Mouse (Mus musculus) CH12.LX (cell line): ENCODE measurements around the gene Nsun3. TPM values are rescaled to one million over a fixed set of nuclear protein-coding genes. Genes with fewer than 3 reads are reported as not detected.

Experiments used
- DNase-seq: peaks from one replicate; pipeline ENCODE4 v3.0.0-alpha.2; 2013; ENCODE audit errors: extremely low read depth
- H3K27ac ChIP-seq: 2 replicates; pipeline ENCODE4 v1.5.1; 2012; ENCODE audit warnings: low read depth, mild to moderate bottlenecking, control low read depth, moderate library complexity; ENCODE audit not compliant: insufficient read depth
- H3K27me3 ChIP-seq: replicated peaks from 2 replicates; pipeline ENCODE3; 2012; ENCODE audit warnings: inconsistent platforms
- H3K36me3 ChIP-seq, 2 experiments: replicated peaks in 1 of 2; 2 replicates each; pipeline versions ENCODE3 to v1.6.1; 2012; ENCODE audit warnings: inconsistent platforms in 1 of 2, low read length in 1 of 2, mild to moderate bottlenecking in 1 of 2, mixed read lengths in 1 of 2, moderate library complexity in 1 of 2; ENCODE audit not compliant: control insufficient read depth in 1 of 2, insufficient read depth in 1 of 2
- H3K4me1 ChIP-seq, 2 experiments: 2 replicates each; pipeline ENCODE4 v1.6.1; 2012; ENCODE audit warnings: inconsistent platforms in 1 of 2, moderate library complexity in 1 of 2; ENCODE audit not compliant: insufficient read depth in 2 of 2, control insufficient read depth in 1 of 2
- H3K4me2 ChIP-seq: 2 replicates; pipeline ENCODE4 v1.6.1; 2012; ENCODE audit warnings: low read depth, mild to moderate bottlenecking, control low read depth; ENCODE audit not compliant: poor library complexity, insufficient read depth, severe bottlenecking
- H3K4me3 ChIP-seq, 3 experiments: fragments of 150-350 bp in 1 of 3; sonication (generic) in 1 of 3; replicated peaks in 1 of 3; 2 replicates each; pipeline versions ENCODE3 to v1.5.1; 2011 to 2012; ENCODE audit warnings: low read depth in 2 of 3, low read length in 2 of 3, mild to moderate bottlenecking in 2 of 3, moderate library complexity in 2 of 3, control low read depth in 1 of 3, improper control_type of control experiment in 1 of 3, inconsistent platforms in 1 of 3, mixed read lengths in 1 of 3; ENCODE audit not compliant: poor library complexity in 1 of 3
- H3K79me2 ChIP-seq: replicated peaks from 2 replicates; pipeline ENCODE4 v1.6.1; 2012; ENCODE audit warnings: mild to moderate bottlenecking, moderate library complexity; ENCODE audit not compliant: control insufficient read depth, poor library complexity, insufficient read depth, severe bottlenecking; ENCODE audit errors: extremely low read depth
- H3K9ac ChIP-seq: 2 replicates; pipeline ENCODE4 v1.6.1; 2012; ENCODE audit warnings: low read depth, mild to moderate bottlenecking, control low read depth, moderate library complexity; ENCODE audit not compliant: insufficient read depth
- H3K9me3 ChIP-seq: replicated peaks from 2 replicates; pipeline ENCODE3; 2012; ENCODE audit warnings: low read length, inconsistent platforms, mixed read lengths
- CTCF ChIP-seq, 2 experiments: IDR thresholded peaks in 1 of 2; conservative IDR thresholded peaks in 1 of 2; 2 replicates each; pipeline ENCODE4 v1.5.1; 2011 to 2012; ENCODE audit warnings: low read depth in 2 of 2, low read length in 2 of 2, improper control_type of control experiment in 1 of 2, inconsistent platforms in 1 of 2, mild to moderate bottlenecking in 1 of 2, moderate library complexity in 1 of 2
- ELF1 ChIP-seq: IDR thresholded peaks from 2 replicates; pipeline ENCODE4 v1.6.1; 2014; ENCODE audit warnings: low read depth, mild to moderate bottlenecking, inconsistent platforms, low read length, improper control_type of control experiment
- ETS1 ChIP-seq: conservative IDR thresholded peaks from 2 replicates; pipeline ENCODE4 v1.6.1; 2012; ENCODE audit warnings: low read depth, mild to moderate bottlenecking, inconsistent platforms, low read length, improper control_type of control experiment, moderate library complexity
- GABPA ChIP-seq: IDR thresholded peaks from 2 replicates; pipeline ENCODE4 v1.6.1; 2012; ENCODE audit warnings: low read depth, low read length, improper control_type of control experiment, inconsistent platforms; ENCODE audit not compliant: insufficient replicate concordance
- IRF4 ChIP-seq: IDR thresholded peaks from 2 replicates; pipeline ENCODE4 v1.6.1; 2014; ENCODE audit warnings: low read depth, mild to moderate bottlenecking, inconsistent platforms, low read length, improper control_type of control experiment
- JUN ChIP-seq: IDR thresholded peaks from 2 replicates; pipeline ENCODE4 v1.6.1; 2011; ENCODE audit warnings: low read depth, mild to moderate bottlenecking, low read length, improper control_type of control experiment, moderate library complexity; ENCODE audit not compliant: insufficient read depth
- JUND ChIP-seq: conservative IDR thresholded peaks from 2 replicates; pipeline ENCODE4 v1.6.1; 2011; ENCODE audit warnings: low read depth, low read length, improper control_type of control experiment
- MAX ChIP-seq: IDR thresholded peaks from 2 replicates; pipeline ENCODE4 v1.6.1; 2011; ENCODE audit warnings: low read length, improper control_type of control experiment
- MAZ ChIP-seq: IDR thresholded peaks from 2 replicates; pipeline ENCODE4 v1.6.1; 2012; ENCODE audit warnings: low read depth, mild to moderate bottlenecking, inconsistent platforms, low read length, improper control_type of control experiment, moderate library complexity
- MEF2A ChIP-seq: IDR thresholded peaks from 2 replicates; pipeline ENCODE4 v1.6.1; 2014; ENCODE audit warnings: low read depth, mild to moderate bottlenecking, inconsistent platforms, low read length, improper control_type of control experiment, borderline replicate concordance
- MXI1 ChIP-seq: IDR thresholded peaks from 2 replicates; pipeline ENCODE4 v1.6.1; 2011; ENCODE audit warnings: mild to moderate bottlenecking, low read depth, low read length, improper control_type of control experiment
- MYC ChIP-seq: IDR thresholded peaks from 2 replicates; pipeline ENCODE4 v1.6.1; 2011; ENCODE audit warnings: low read depth, mild to moderate bottlenecking, improper control_type of control experiment, low read length
- POLR2A ChIP-seq: IDR thresholded peaks from 2 replicates; pipeline ENCODE4 v1.6.1; 2011; ENCODE audit warnings: low read depth, mild to moderate bottlenecking, improper control_type of control experiment, low read length
- RAD21 ChIP-seq: IDR thresholded peaks from 2 replicates; pipeline ENCODE4 v1.6.1; 2011; ENCODE audit warnings: low read depth, mild to moderate bottlenecking, low read length, improper control_type of control experiment, moderate library complexity
- UBTF ChIP-seq: IDR thresholded peaks from 2 replicates; pipeline ENCODE4 v1.6.1; 2012; ENCODE audit warnings: low read depth, mild to moderate bottlenecking, inconsistent platforms, low read length, improper control_type of control experiment, moderate library complexity
- USF1 ChIP-seq: IDR thresholded peaks from 2 replicates; pipeline ENCODE4 v1.6.1; 2014; ENCODE audit warnings: low read depth, mild to moderate bottlenecking, inconsistent platforms, low read length, improper control_type of control experiment
- ZC3H11A ChIP-seq: IDR thresholded peaks from 2 replicates; pipeline ENCODE4 v1.6.1; 2012; ENCODE audit warnings: low read depth, mild to moderate bottlenecking, inconsistent platforms, low read length, improper control_type of control experiment
- dilution Hi-C: fragments of 300-500 bp; cut with MboI; formaldehyde crosslinking; loops from 2 replicates; pipeline ENCODE4 v1.14.3; 2020; ENCODE audit warnings: low sequenced_read_pairs; ENCODE audit not compliant: extremely low pct_unique_long_range_greater_than_20kb, extremely low pct_ligation_motif_present
- in situ Hi-C: fragments of 300-500 bp; cut with MboI; formaldehyde crosslinking; loops from 3 replicates; pipeline ENCODE4 v1.14.3; 2019; ENCODE audit warnings: low sequenced_read_pairs, low pct_ligation_motif_present, low pct_unique_long_range_greater_than_20kb, mixed read lengths
- polyA plus RNA-seq: library from polyadenylated mRNA; unstranded; fragments of >175 nt; gene quantifications from 2 replicates; pipeline ENCODE4 v1.2.1, GENCODE M21; 2012; ENCODE audit warnings: low read depth; ENCODE audit not compliant: insufficient read length
- total RNA-seq, 2 experiments: library from RNA; depleted of rRNA; stranded (reverse); fragments of 300-350 nt in 1 of 2; fragments of >200 nt in 1 of 2; gene quantifications; 2 replicates each; pipeline ENCODE4 v1.2.3; 2012 to 2014

Nsun3 gene
- total and polyA plus RNA-seq, 3 experiments, result 8.4 to 15.3 (median 11.6) TPM

DNA sequence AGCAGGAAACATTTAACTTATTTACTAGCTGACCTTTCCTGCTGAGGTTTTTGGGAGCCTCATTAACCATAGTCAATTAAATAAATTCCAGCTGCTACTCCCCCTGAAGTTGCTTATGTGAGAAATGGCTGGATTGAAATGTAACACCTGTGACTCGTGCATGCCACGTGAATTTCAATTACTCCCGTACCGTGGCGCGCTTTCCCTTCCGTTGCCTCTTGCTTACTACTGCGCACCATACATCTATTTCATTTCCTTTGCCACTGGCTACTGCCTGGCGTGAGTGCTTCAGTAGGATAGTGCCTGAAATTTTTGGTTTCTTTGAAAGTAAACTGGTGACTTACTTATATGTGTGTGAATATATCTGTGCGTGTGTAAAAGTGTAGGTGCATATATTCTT, 8.3 kb downstream of the Nsun3 start:
- Histone ChIP-seq H3K4me3 (no peak overlapping the region), H3K27ac (no peak overlapping the region), H3K79me2 (peaks cover 2% of the 10 kb centered on the region; the same call in 1 of the 2 replicates), H3K9me3 (no peaks in the 10 kb centered on the region), H3K9ac (no peak overlapping the region), H3K4me2 (no peak overlapping the region), H3K4me1 (peaks cover 0 to 29% of the 10 kb centered on the region in 2 experiments; a peak in 2 of 4 replicates), H3K36me3 (peaks cover 30 to 82% of the 10 kb centered on the region in 2 experiments), H3K27me3 (no peaks in the 10 kb centered on the region)
- TF ChIP-seq RAD21 (no peak), GABPA (no peak), MYC (no peak), IRF4 (no peak), ETS1 (no peak)
- in situ Hi-C loops (no loop called here), dilution Hi-C loops (no loop called here)
- no peak for DNase-seq

- H3K9ac ChIP-seq, result no peak overlapping the region
- no peak overlapping the region for H3K4me3 ChIP-seq
- no peaks in the 10 kb centered on the region for H3K9me3 ChIP-seq
- dilution Hi-C loops (no loop called here), in situ Hi-C loops (no loop called here)
- H3K79me2 ChIP-seq, result no peaks in the 10 kb centered on the region
- DNase-seq, result no peak
- H3K27ac ChIP-seq, result no peak overlapping the region
- H3K27me3 ChIP-seq, result no peaks in the 10 kb centered on the region
- no peak overlapping the region for H3K4me2 ChIP-seq
- TF ChIP-seq MYC, result no peak
- TF ChIP-seq CTCF (conservative IDR thresholded peaks at IDR 0.05 in 1 of 2, IDR thresholded peaks at IDR 0.05 in 1 of 2; ENCODE audit: low read depth in 2 of 2, low read length in 2 of 2), result no peak
- no peak for TF ChIP-seq JUND
- TF ChIP-seq ELF1, result no peak
- no peak for TF ChIP-seq UBTF
- TF ChIP-seq MAZ, result no peak
- TF ChIP-seq MAX, result no peak
- TF ChIP-seq MEF2A, result no peak
- no peak for TF ChIP-seq ZC3H11A
- no peak for TF ChIP-seq USF1
- no peak for TF ChIP-seq POLR2A
- TF ChIP-seq MXI1, result no peak
- TF ChIP-seq JUN, result no peak
- H3K4me1 ChIP-seq, result peaks cover 0 to 18% of the 10 kb centered on the region in 2 experiments; a peak in 2 of 4 replicates
- H3K36me3 ChIP-seq, result peaks cover 37 to 81% of the 10 kb centered on the region in 2 experiments
Observed at GRCm38 (mm10) chr16:62776034-62776433, 10.6 kb downstream of the Nsun3 start.
